Mouse (Mus musculus) forebrain, embryonic 14.5 days (tissue): ENCODE data around the gene Ctnnal1. TPM values are rescaled to one million over a fixed set of nuclear protein-coding genes. Genes with fewer than 3 reads are reported as not detected.

ENCODE experiments used
- ATAC-seq: fragments of 200-750 bp; cut with Nextera tagmentation; 2 replicates; pipeline ENCODE4 v1.8.0; 2017; ENCODE audit warnings: mild to moderate bottlenecking, moderate library complexity
- DNase-seq: peaks from one replicate; pipeline ENCODE4 v3.0.0-alpha.2; 2015; ENCODE audit warnings: low spot score
- H3K27ac ChIP-seq: fragments of 300-500 bp; sonication (generic); 2 replicates; pipeline ENCODE4 v1.5.1; 2014; ENCODE audit warnings: low read depth, mild to moderate bottlenecking, control low read depth, low read length, moderate library complexity
- H3K27me3 ChIP-seq: fragments of 300-500 bp; sonication (generic); replicated peaks from 2 replicates; pipeline ENCODE4 v1.6.1; 2014; ENCODE audit warnings: low read length, control low read depth, mixed read lengths; ENCODE audit not compliant: control insufficient read depth, insufficient read depth
- H3K36me3 ChIP-seq: fragments of 300-500 bp; sonication (generic); 2 replicates; pipeline ENCODE4 v1.6.1; 2014; ENCODE audit warnings: low read length, control low read depth; ENCODE audit not compliant: control insufficient read depth, insufficient read depth
- H3K4me1 ChIP-seq: fragments of 300-500 bp; sonication (generic); 2 replicates; pipeline ENCODE4 v1.6.1; 2014; ENCODE audit warnings: antibody characterized with exemption, low read length, control low read depth; ENCODE audit not compliant: control insufficient read depth, insufficient read depth
- H3K4me2 ChIP-seq: fragments of 300-500 bp; sonication (generic); 2 replicates; pipeline ENCODE4 v1.6.1; 2014; ENCODE audit warnings: mild to moderate bottlenecking, control low read depth, low read length
- H3K4me3 ChIP-seq: fragments of 300-500 bp; sonication (generic); 2 replicates; pipeline ENCODE4 v1.5.1; 2014; ENCODE audit warnings: low read depth, low read length, control low read depth
- H3K9ac ChIP-seq: fragments of 300-500 bp; sonication (generic); 2 replicates; pipeline ENCODE4 v1.6.1; 2014; ENCODE audit warnings: mild to moderate bottlenecking, low read length, control low read depth, moderate library complexity
- H3K9me3 ChIP-seq: fragments of 300-500 bp; sonication (generic); replicated peaks from 2 replicates; pipeline ENCODE4 v1.6.1; 2016; ENCODE audit warnings: low read length, control low read depth, mixed read lengths; ENCODE audit not compliant: control insufficient read depth
- WGBS: fragments of 180-500 bp; shearing (Covaris S2); extraction: QIAGEN DNeasy Blood & Tissue Kit; methylation state at CpG from one replicate; pipeline ENCODE4 v1.1.7; 2014; 5-methylcytosine and 5-hydroxymethylcytosine counted together
- polyA plus RNA-seq: library from polyadenylated mRNA; unstranded; fragments of >200 nt; fragmentation: Nextera tagmentation; extraction: Ambion mirVana; gene quantifications from 2 replicates; pipeline ENCODE4 v1.2.1, GENCODE M21; 2014

Ctnnal1 gene
- 9.4 and 11.1 TPM in 2 replicates for polyA plus RNA-seq

DNA sequence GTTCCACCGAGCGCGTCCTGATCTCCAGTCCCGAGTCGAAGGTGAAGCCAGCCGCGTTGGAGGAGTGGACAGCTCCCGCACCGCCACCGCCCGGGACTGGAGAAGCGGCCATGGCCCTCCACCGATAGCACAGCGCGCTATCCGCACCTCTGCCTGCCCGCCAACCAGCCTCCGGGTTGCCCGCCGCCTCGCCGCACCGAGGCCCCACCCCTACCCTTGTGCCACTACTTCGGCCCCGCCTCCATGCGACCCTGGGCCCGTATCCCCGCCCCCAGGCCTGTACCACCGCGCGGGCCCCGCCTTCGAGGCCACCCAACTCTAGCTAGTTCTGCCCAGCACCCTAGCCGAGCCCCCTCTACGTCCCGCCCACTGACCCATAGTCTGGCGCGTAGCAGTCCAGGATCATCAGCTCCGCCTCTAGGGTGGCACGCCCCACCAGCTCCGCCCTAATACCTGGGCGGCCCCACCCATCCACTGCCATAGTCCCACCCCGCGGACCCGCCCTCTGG, at the start of gene Ctnnal1:
Gene Ctnnal1 (minus strand): TSS at position 186 of the 509 bp plus-strand sequence.
- ATAC-seq (peak; percentile 95), DNase-seq (peak; percentile 84)
- Histone ChIP-seq H3K9me3 (no peaks in the 10 kb centered on the region), H3K27me3 (no peaks in the 10 kb centered on the region), H3K36me3 (no peaks in the 10 kb centered on the region), H3K4me2 (peak within 1 kb of the TSS; percentile 76), H3K27ac (peak within 1 kb of the TSS; percentile 52), H3K4me1 (peaks cover 15% of the 10 kb centered on the region), H3K9ac (peak within 1 kb of the TSS; percentile 83), H3K4me3 (peak within 1 kb of the TSS; percentile 82)
- WGBS = 1% methylated on average over 44 of the region's 45 CpGs

- H3K4me1 ChIP-seq = no peaks in the 10 kb centered on the region
- H3K27ac ChIP-seq = no peak overlapping the region
- H3K4me3 ChIP-seq = no peak overlapping the region
- DNase-seq = no peak
- ATAC-seq = no peak
- H3K9ac ChIP-seq = no peak overlapping the region
- H3K9me3 ChIP-seq = no peaks in the 10 kb centered on the region
- H3K36me3 ChIP-seq = peaks cover 57% of the 10 kb centered on the region
- WGBS = 75% methylated on average over 1 of the region's 1 CpGs
- no peaks in the 10 kb centered on the region for H3K27me3 ChIP-seq
- H3K4me2 ChIP-seq = no peak overlapping the region
Observed at GRCm38 (mm10) chr4:56914761-56915160, 49.8 kb upstream of the Ctnnal1 start.

DNA sequence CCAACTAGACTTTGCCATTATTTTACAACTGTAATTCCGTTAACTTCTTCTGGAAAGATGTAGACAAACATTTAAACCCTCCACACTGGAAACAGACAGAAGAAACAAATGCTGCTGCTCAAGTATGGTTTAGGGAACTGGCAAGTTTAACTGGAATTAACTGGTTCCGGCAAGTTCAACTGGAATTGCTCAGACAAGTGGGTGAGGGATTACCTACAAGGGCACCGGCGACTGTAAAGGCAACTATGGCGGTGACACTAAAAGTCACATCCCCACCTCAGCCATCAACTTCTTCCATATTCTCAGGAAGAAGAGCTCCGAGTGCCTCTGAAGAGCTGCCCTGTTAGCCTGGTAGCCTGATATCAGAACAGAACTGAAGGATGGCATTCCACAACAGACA, 49.4 kb upstream of the Ctnnal1 start:
- Histone ChIP-seq H3K9ac (no peak overlapping the region), H3K4me3 (no peak overlapping the region), H3K27ac (no peak overlapping the region), H3K4me1 (no peaks in the 10 kb centered on the region), H3K27me3 (no peaks in the 10 kb centered on the region), H3K36me3 (peaks cover 61% of the 10 kb centered on the region), H3K4me2 (no peak overlapping the region), H3K9me3 (no peaks in the 10 kb centered on the region)
- WGBS = 95% methylated on average over 6 of the region's 6 CpGs
- ATAC-seq = no peak
- no peak for DNase-seq

DNA sequence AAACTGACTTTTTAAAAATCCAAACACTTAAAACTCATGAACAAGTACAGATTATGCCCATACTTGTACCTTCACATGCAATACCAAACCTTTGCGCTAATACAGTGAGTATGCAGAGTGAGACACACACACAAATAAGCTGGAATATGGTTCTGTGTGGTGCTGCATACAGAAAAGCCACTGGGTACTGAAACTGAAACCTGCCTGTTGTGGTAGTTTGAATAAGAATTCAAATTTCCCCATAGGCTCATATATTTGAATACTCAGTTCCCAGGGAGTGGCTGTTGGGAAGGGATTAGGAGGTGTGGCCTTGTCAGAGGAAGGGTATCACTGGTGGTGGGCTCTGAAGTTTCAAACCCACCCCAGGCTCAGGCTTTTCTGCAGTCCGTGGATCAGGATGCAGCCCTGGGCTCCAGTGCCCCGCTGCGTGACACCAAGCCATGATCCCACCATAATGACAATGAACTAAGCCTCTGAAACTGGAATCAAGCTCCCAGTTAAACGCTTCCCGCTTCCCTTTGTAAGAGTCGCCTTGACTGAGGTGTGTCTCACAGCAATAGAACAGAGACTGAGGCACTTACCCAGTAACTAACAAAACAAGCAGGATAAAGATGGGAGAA, 47.5 kb upstream of the Ctnnal1 start:
- Histone ChIP-seq H3K36me3 (peaks cover 59% of the 10 kb centered on the region), H3K9ac (no peak overlapping the region), H3K4me3 (no peak overlapping the region), H3K4me2 (no peak overlapping the region), H3K9me3 (no peaks in the 10 kb centered on the region), H3K27me3 (no peaks in the 10 kb centered on the region), H3K27ac (no peak overlapping the region), H3K4me1 (no peaks in the 10 kb centered on the region)
- DNase-seq = no peak
- WGBS = 84% methylated on average over 7 of the region's 7 CpGs
- ATAC-seq = no peak

DNA sequence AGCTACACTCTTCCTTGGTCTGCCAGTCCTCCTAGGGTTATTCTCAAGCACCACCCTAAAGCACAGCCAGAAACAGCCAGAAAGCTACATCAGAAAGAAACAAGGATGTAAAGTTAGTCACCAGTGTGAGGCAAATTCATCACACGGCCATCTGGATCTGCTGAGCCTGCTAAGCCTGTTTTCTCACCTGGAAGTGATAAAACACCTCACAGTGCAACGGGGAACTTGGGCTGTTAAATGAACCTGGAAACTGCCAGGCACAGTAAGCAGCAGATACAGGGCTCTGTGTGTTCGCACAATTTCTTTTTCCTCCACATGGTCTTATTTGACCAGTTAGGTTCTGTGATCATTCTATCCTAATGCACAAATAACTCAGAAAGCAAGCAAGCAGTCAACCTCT, 44.6 kb upstream of the Ctnnal1 start:
- Histone ChIP-seq H3K9ac (no peak overlapping the region), H3K27me3 (no peaks in the 10 kb centered on the region), H3K4me3 (no peak overlapping the region), H3K27ac (no peak overlapping the region), H3K4me1 (no peaks in the 10 kb centered on the region), H3K36me3 (peaks cover 50% of the 10 kb centered on the region), H3K4me2 (no peak overlapping the region), H3K9me3 (no peaks in the 10 kb centered on the region)
- WGBS = 91% methylated on average over 3 of the region's 3 CpGs
- ATAC-seq (no peak), DNase-seq (no peak)

GRCm38 (mm10) chr4:56907671-56908070, 42.7 kb upstream of the Ctnnal1 start:
- Histone ChIP-seq H3K4me1 (no peaks in the 10 kb centered on the region), H3K4me2 (no peak overlapping the region), H3K4me3 (no peak overlapping the region), H3K9me3 (no peaks in the 10 kb centered on the region), H3K36me3 (peaks cover 59% of the 10 kb centered on the region), H3K9ac (no peak overlapping the region), H3K27me3 (no peaks in the 10 kb centered on the region), H3K27ac (no peak overlapping the region)
- DNase-seq (no peak), ATAC-seq (no peak)
- WGBS = 95% methylated on average over 5 of the region's 5 CpGs

DNA sequence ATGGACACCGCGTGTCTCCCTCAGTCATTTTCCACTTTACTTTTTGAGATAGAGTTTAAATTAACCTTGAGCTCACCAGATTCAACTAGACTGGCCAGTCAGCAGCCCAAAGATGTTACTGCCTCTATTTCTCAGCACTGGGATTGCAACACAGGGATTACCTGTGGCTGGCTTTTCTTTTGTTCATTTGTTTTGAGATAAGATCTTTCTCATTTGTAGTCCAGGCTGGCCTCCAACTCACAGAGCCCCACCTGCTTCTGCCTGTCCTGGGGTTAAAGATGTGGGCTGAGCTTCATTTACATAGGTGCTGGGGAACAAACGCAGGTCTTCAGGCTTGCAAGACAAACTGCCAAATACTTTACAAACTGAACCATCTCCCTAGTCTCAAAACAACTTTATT, 41.9 kb upstream of the Ctnnal1 start:
- ATAC-seq = no peak
- H3K4me1 ChIP-seq = no peaks in the 10 kb centered on the region
- WGBS = 94% methylated on average over 3 of the region's 3 CpGs

DNA sequence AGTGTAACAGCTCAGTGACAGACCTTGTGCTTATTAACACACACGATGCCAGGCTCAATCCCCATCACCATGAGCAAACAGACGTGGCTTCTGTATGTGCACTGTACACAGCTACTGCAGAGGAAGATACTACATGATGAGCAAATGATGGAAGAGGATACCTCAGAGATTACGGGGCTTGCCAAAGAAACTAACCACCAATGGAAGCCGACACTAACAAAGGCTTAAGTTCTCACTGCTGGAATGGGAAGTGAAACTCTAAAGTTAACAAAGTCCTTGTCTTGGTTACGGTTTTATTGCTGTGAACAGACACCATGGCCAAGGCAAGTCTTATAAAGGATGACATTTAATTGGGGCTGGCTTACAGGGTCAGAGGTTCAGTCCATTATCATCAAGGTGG, 40.5 kb upstream of the Ctnnal1 start:
- Histone ChIP-seq H3K9me3 (no peaks in the 10 kb centered on the region), H3K4me2 (no peak overlapping the region), H3K27ac (no peak overlapping the region), H3K36me3 (peaks cover 55% of the 10 kb centered on the region), H3K4me1 (no peaks in the 10 kb centered on the region), H3K9ac (no peak overlapping the region), H3K27me3 (no peaks in the 10 kb centered on the region), H3K4me3 (no peak overlapping the region)
- WGBS = 97% methylated on average over 5 of the region's 5 CpGs
- no peak for DNase-seq
- no peak for ATAC-seq

More for the DNA sequence above, 41.9 kb upstream of the Ctnnal1 start:
- peaks cover 64% of the 10 kb centered on the region for H3K36me3 ChIP-seq
- H3K27me3 ChIP-seq = no peaks in the 10 kb centered on the region
- H3K9ac ChIP-seq = no peak overlapping the region
- no peak overlapping the region for H3K4me3 ChIP-seq
- no peak overlapping the region for H3K4me2 ChIP-seq
- H3K27ac ChIP-seq = no peak overlapping the region
- DNase-seq = no peak
- no peaks in the 10 kb centered on the region for H3K9me3 ChIP-seq

DNA sequence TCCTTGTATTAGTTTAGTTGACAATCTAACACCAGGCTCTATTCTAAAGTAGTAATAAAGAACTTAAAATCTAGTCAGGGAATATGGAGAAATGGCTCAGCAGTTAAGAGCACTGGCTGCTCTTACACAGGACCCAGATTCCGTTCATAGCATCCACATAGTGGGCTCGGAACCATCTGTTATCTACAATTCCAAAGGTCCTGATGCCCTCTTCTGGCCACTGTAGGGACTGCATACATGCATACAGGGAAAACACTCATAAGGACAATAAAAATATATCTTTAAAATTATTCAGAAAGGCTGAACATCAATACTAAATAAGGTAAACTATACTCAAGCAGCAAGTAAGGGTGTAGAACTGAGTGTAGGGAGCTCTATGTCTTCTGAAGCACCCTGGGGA, 36.7 kb upstream of the Ctnnal1 start:
- Histone ChIP-seq H3K9ac (no peak overlapping the region), H3K27ac (no peak overlapping the region), H3K9me3 (no peaks in the 10 kb centered on the region), H3K4me3 (no peak overlapping the region), H3K36me3 (peaks cover 53% of the 10 kb centered on the region), H3K4me2 (no peak overlapping the region), H3K27me3 (no peaks in the 10 kb centered on the region), H3K4me1 (no peaks in the 10 kb centered on the region)
- DNase-seq (no peak), ATAC-seq (no peak)
- WGBS = 96% methylated on average over 2 of the region's 2 CpGs
